Mouse (Mus musculus) lung, embryonic 14.5 days (tissue): ENCODE measurements around the gene Gabrd. TPM values are rescaled to one million over a fixed set of nuclear protein-coding genes. Genes with fewer than 3 reads are reported as not detected.
A peak's percentile ranks its signal among the peaks of the same experiment; 100 is the strongest.

ENCODE experiments used
- ATAC-seq: fragments of 200-750 bp; cut with Nextera tagmentation; 2 replicates; pipeline ENCODE4 v1.8.0; 2017; ENCODE audit warnings: mild to moderate bottlenecking, moderate TSS enrichment, moderate library complexity; ENCODE audit not compliant: insufficient read depth
- DNase-seq: peaks from one replicate; pipeline ENCODE4 v3.0.0-alpha.2; 2015
- H3K27ac ChIP-seq: fragments of 300-500 bp; sonication (generic); 2 replicates; pipeline ENCODE4 v1.5.1; 2014; ENCODE audit warnings: low read depth, mild to moderate bottlenecking, moderate library complexity
- H3K27me3 ChIP-seq: fragments of 300-500 bp; sonication (generic); 2 replicates; pipeline ENCODE4 v1.6.1; 2014; ENCODE audit warnings: low read length, control low read depth; ENCODE audit not compliant: insufficient read depth
- H3K36me3 ChIP-seq: fragments of 300-500 bp; sonication (generic); 2 replicates; pipeline ENCODE4 v1.6.1; 2014; ENCODE audit warnings: control low read depth; ENCODE audit not compliant: insufficient read depth
- H3K4me1 ChIP-seq: fragments of 300-500 bp; sonication (generic); 2 replicates; pipeline ENCODE4 v1.6.1; 2014; ENCODE audit warnings: antibody characterized with exemption, control low read depth; ENCODE audit not compliant: insufficient read depth
- H3K4me2 ChIP-seq: fragments of 300-500 bp; sonication (generic); 2 replicates; pipeline ENCODE4 v1.6.1; 2014; ENCODE audit warnings: mild to moderate bottlenecking
- H3K4me3 ChIP-seq: fragments of 300-500 bp; sonication (generic); 2 replicates; pipeline ENCODE4 v1.5.1; 2014; ENCODE audit warnings: low read depth, low read length
- H3K9ac ChIP-seq: fragments of 300-500 bp; sonication (generic); 2 replicates; pipeline ENCODE4 v1.6.1; 2014
- H3K9me3 ChIP-seq: fragments of 300-500 bp; sonication (generic); 2 replicates; pipeline ENCODE4 v1.6.1; 2016; ENCODE audit warnings: low read depth, low read length, control low read depth
- CTCF ChIP-seq: IDR thresholded peaks from 2 replicates; pipeline ENCODE4 v1.5.1; 2016; ENCODE audit warnings: antibody characterized with exemption, low read depth
- WGBS: fragments of 180-500 bp; shearing (Covaris S2); extraction: QIAGEN DNeasy Blood & Tissue Kit; methylation state at CpG from one replicate; pipeline ENCODE4 v1.1.7; 2014; 5-methylcytosine and 5-hydroxymethylcytosine counted together
- polyA plus RNA-seq: library from polyadenylated mRNA; unstranded; fragments of >200 nt; fragmentation: Nextera tagmentation; extraction: Ambion mirVana; gene quantifications from 2 replicates; pipeline ENCODE4 v1.2.1, GENCODE M21; 2014

The Gabrd gene
- not detected in 2 replicates for polyA plus RNA-seq

- peak; percentile 58; the same call in 1 of the 2 replicates for ATAC-seq
These were observed at the start of gene Gabrd for GRCm38 (mm10) chr4:155397511-155398221. TSS of gene Gabrd (minus strand) at chr4:155398112.

GRCm38 (mm10) chr4:155442808-155443207 is 44.9 kb upstream of the Gabrd start:
- DNase-seq (no peak), ATAC-seq (no peak)
- Histone ChIP-seq H3K4me2 (no peak overlapping the region), H3K9ac (no peak overlapping the region), H3K27me3 (no peaks in the 10 kb centered on the region), H3K4me1 (no peaks in the 10 kb centered on the region), H3K9me3 (no peaks in the 10 kb centered on the region), H3K27ac (no peak overlapping the region), H3K36me3 (no peaks in the 10 kb centered on the region), H3K4me3 (no peak overlapping the region)
- WGBS, result 69% methylated on average over 3 of the region's 3 CpGs
- no peak for TF ChIP-seq CTCF

More at GRCm38 (mm10) chr4:155397511-155398221, at the start of gene Gabrd:
- H3K4me3 ChIP-seq, result peak within 1 kb of the TSS; percentile 28
- H3K36me3 ChIP-seq, result no peaks in the 10 kb centered on the region
- H3K4me1 ChIP-seq, result no peaks in the 10 kb centered on the region
- H3K27ac ChIP-seq, result no peak within 1 kb of the TSS
- peak within 1 kb of the TSS; percentile 70 for H3K4me2 ChIP-seq
- H3K9me3 ChIP-seq, result no peaks in the 10 kb centered on the region
- under 1% methylated on average over 57 of the region's 57 CpGs for WGBS
- no peak for TF ChIP-seq CTCF
- peaks cover 23% of the 10 kb centered on the region for H3K27me3 ChIP-seq
- DNase-seq, result peak; percentile 76
- H3K9ac ChIP-seq, result no peak within 1 kb of the TSS

- H3K27ac ChIP-seq, result no peak overlapping the region
- H3K27me3 ChIP-seq, result no peaks in the 10 kb centered on the region
- no peaks in the 10 kb centered on the region for H3K36me3 ChIP-seq
- no peak overlapping the region for H3K4me2 ChIP-seq
- H3K4me3 ChIP-seq, result no peak overlapping the region
- 65% methylated on average over 5 of the region's 5 CpGs for WGBS
- H3K9me3 ChIP-seq, result no peaks in the 10 kb centered on the region
- ATAC-seq (no peak), DNase-seq (no peak)
- H3K4me1 ChIP-seq, result no peaks in the 10 kb centered on the region
- H3K9ac ChIP-seq, result no peak overlapping the region
- no peak for TF ChIP-seq CTCF
These were observed 36.1 kb upstream of the Gabrd start for GRCm38 (mm10) chr4:155433993-155434392.

GRCm38 (mm10) chr4:155432358-155432757 is 34.4 kb upstream of the Gabrd start:
- TF ChIP-seq CTCF, result no peak
- no peaks in the 10 kb centered on the region for H3K27me3 ChIP-seq
- 78% methylated on average over 6 of the region's 6 CpGs for WGBS
- no peaks in the 10 kb centered on the region for H3K36me3 ChIP-seq
- H3K4me2 ChIP-seq, result no peak overlapping the region
- no peak overlapping the region for H3K27ac ChIP-seq
- no peak overlapping the region for H3K9ac ChIP-seq
- no peak for DNase-seq
- H3K4me1 ChIP-seq, result no peaks in the 10 kb centered on the region
- no peak for ATAC-seq
- no peak overlapping the region for H3K4me3 ChIP-seq
- no peaks in the 10 kb centered on the region for H3K9me3 ChIP-seq

- no peak for TF ChIP-seq CTCF
- no peak overlapping the region for H3K9ac ChIP-seq
- no peak overlapping the region for H3K4me3 ChIP-seq
- H3K36me3 ChIP-seq, result no peaks in the 10 kb centered on the region
- 81% methylated on average over 3 of the region's 3 CpGs for WGBS
- DNase-seq (no peak), ATAC-seq (no peak)
- no peak overlapping the region for H3K4me2 ChIP-seq
- no peak overlapping the region for H3K27ac ChIP-seq
- no peaks in the 10 kb centered on the region for H3K4me1 ChIP-seq
- no peaks in the 10 kb centered on the region for H3K27me3 ChIP-seq
- H3K9me3 ChIP-seq, result no peaks in the 10 kb centered on the region
These were observed 31.3 kb upstream of the Gabrd start for GRCm38 (mm10) chr4:155429202-155429601.

GRCm38 (mm10) chr4:155428442-155428841 is 30.5 kb upstream of the Gabrd start:
- no peak overlapping the region for H3K9ac ChIP-seq
- H3K4me1 ChIP-seq, result no peaks in the 10 kb centered on the region
- H3K36me3 ChIP-seq, result no peaks in the 10 kb centered on the region
- no peak overlapping the region for H3K27ac ChIP-seq
- H3K4me2 ChIP-seq, result no peak overlapping the region
- ATAC-seq (no peak), DNase-seq (no peak)
- TF ChIP-seq CTCF, result no peak
- H3K4me3 ChIP-seq, result no peak overlapping the region
- no peaks in the 10 kb centered on the region for H3K27me3 ChIP-seq
- no peaks in the 10 kb centered on the region for H3K9me3 ChIP-seq

- Histone ChIP-seq H3K27me3 (no peaks in the 10 kb centered on the region), H3K4me3 (no peak overlapping the region), H3K9me3 (no peaks in the 10 kb centered on the region), H3K9ac (no peak overlapping the region), H3K36me3 (no peaks in the 10 kb centered on the region), H3K4me2 (no peak overlapping the region), H3K27ac (no peak overlapping the region), H3K4me1 (no peaks in the 10 kb centered on the region)
- DNase-seq, result no peak
- ATAC-seq, result no peak
- 76% methylated on average over 6 of the region's 6 CpGs for WGBS
- no peak for TF ChIP-seq CTCF
These were observed 28.4 kb upstream of the Gabrd start for GRCm38 (mm10) chr4:155426272-155426671.
